Mouse (Mus musculus) hindbrain, embryonic 12.5 days (tissue): ENCODE data around the gene Fam120b. TPM values are rescaled to one million over a fixed set of nuclear protein-coding genes. Genes with fewer than 3 reads are reported as not detected.
A peak's percentile ranks its signal among the peaks of the same experiment; 100 is the strongest.
"Not testable (repeated sequence)": the region's sequence is repeated elsewhere in the genome, so short reads cannot be mapped to it uniquely, and the experiment has no call there.

Experiments used
- ATAC-seq: fragments of 200-750 bp; cut with Nextera tagmentation; 2 replicates; pipeline ENCODE4 v1.8.0; 2017; ENCODE audit warnings: moderate TSS enrichment; ENCODE audit not compliant: low FRiP score
- H3K27ac ChIP-seq: fragments of 300-500 bp; sonication (generic); 2 replicates; pipeline ENCODE4 v1.5.1; 2016; ENCODE audit warnings: mild to moderate bottlenecking
- H3K27me3 ChIP-seq: fragments of 300-500 bp; sonication (generic); 2 replicates; pipeline ENCODE4 v1.6.1; 2016; ENCODE audit warnings: mild to moderate bottlenecking
- H3K36me3 ChIP-seq: fragments of 300-500 bp; sonication (generic); 2 replicates; pipeline ENCODE4 v1.6.1; 2016; ENCODE audit warnings: mild to moderate bottlenecking
- H3K4me1 ChIP-seq: fragments of 300-500 bp; sonication (generic); 2 replicates; pipeline ENCODE4 v1.6.1; 2016
- H3K4me2 ChIP-seq: fragments of 300-500 bp; sonication (generic); replicated peaks from 2 replicates; pipeline ENCODE4 v1.6.1; 2016; ENCODE audit warnings: mild to moderate bottlenecking
- H3K4me3 ChIP-seq: fragments of 300-500 bp; sonication (generic); 2 replicates; pipeline ENCODE4 v1.5.1; 2016; ENCODE audit warnings: mild to moderate bottlenecking
- H3K9ac ChIP-seq: fragments of 300-500 bp; sonication (generic); 2 replicates; pipeline ENCODE4 v1.6.1; 2016; ENCODE audit warnings: mild to moderate bottlenecking, moderate library complexity
- H3K9me3 ChIP-seq: fragments of 300-500 bp; sonication (generic); replicated peaks from 2 replicates; pipeline ENCODE4 v1.6.1; 2016; ENCODE audit warnings: mild to moderate bottlenecking
- WGBS: fragments of 180-500 bp; shearing (Covaris S2); methylation state at CpG from one replicate; pipeline ENCODE4 v1.1.7; 2016; 5-methylcytosine and 5-hydroxymethylcytosine counted together
- polyA plus RNA-seq: library from polyadenylated mRNA; unstranded; fragments of >200 nt; fragmentation: Nextera tagmentation; extraction: Ambion mirVana; gene quantifications from 2 replicates; pipeline ENCODE4 v1.2.1, GENCODE M21; 2016

The Fam120b gene
- polyA plus RNA-seq, 1 experiment from 2014 or later: 41.6 TPM

GRCm38 (mm10) chr17:15447831-15448230 is 51.8 kb downstream of the Fam120b start:
- no peak overlapping the region for H3K27ac ChIP-seq
- H3K36me3 ChIP-seq: no peaks in the 10 kb centered on the region
- H3K4me1 ChIP-seq: no peaks in the 10 kb centered on the region
- no peak overlapping the region for H3K9ac ChIP-seq
- no peak overlapping the region for H3K4me2 ChIP-seq
- H3K9me3 ChIP-seq: no peaks in the 10 kb centered on the region
- ATAC-seq: no peak
- H3K4me3 ChIP-seq: no peak overlapping the region
- 0 out of 2 replicates have a peak, but pooled peaks cover 4% of the 10 kb centered on the region for H3K27me3 ChIP-seq
- 76% methylated on average over 5 of the region's 5 CpGs for WGBS

GRCm38 (mm10) chr17:15449144-15449543 is 53.1 kb downstream of the Fam120b start:
- not testable (repeated sequence) for ATAC-seq, H3K27me3 ChIP-seq, H3K4me2 ChIP-seq, H3K4me3 ChIP-seq, H3K36me3 ChIP-seq, H3K9ac ChIP-seq, H3K9me3 ChIP-seq, H3K4me1 ChIP-seq, H3K27ac ChIP-seq
- 74% methylated on average over 6 of the region's 6 CpGs for WGBS

- Histone ChIP-seq H3K9me3 (no peaks in the 10 kb centered on the region), H3K9ac (no peak overlapping the region), H3K4me3 (no peak overlapping the region), H3K27ac (no peak overlapping the region), H3K4me1 (no peaks in the 10 kb centered on the region), H3K4me2 (no peak overlapping the region), H3K27me3 (0 out of 2 replicates have a peak, but pooled peaks cover 4% of the 10 kb centered on the region), H3K36me3 (no peaks in the 10 kb centered on the region)
- 74% methylated on average over 3 of the region's 3 CpGs for WGBS
- no peak for ATAC-seq
These were observed 53.6 kb downstream of the Fam120b start for GRCm38 (mm10) chr17:15449606-15450005.

GRCm38 (mm10) chr17:15455203-15455602 is 59.2 kb downstream of the Fam120b start:
- Histone ChIP-seq H3K4me3 (no peak overlapping the region), H3K9ac (no peak overlapping the region), H3K4me2 (no peak overlapping the region), H3K27me3 (no peaks in the 10 kb centered on the region), H3K4me1 (no peaks in the 10 kb centered on the region), H3K9me3 (no peaks in the 10 kb centered on the region), H3K27ac (no peak overlapping the region), H3K36me3 (no peaks in the 10 kb centered on the region)
- no peak for ATAC-seq
- 75% methylated on average over 4 of the region's 4 CpGs for WGBS

GRCm38 (mm10) chr17:15456595-15456994 is 60.6 kb downstream of the Fam120b start:
- H3K4me3 ChIP-seq: no peak overlapping the region
- H3K36me3 ChIP-seq: peaks cover 1% of the 10 kb centered on the region; the same call in 1 of the 2 replicates
- WGBS: 95% methylated on average over 2 of the region's 2 CpGs
- no peaks in the 10 kb centered on the region for H3K9me3 ChIP-seq
- no peak overlapping the region for H3K9ac ChIP-seq
- H3K27me3 ChIP-seq: no peaks in the 10 kb centered on the region
- H3K4me1 ChIP-seq: no peaks in the 10 kb centered on the region
- ATAC-seq: no peak
- no peak overlapping the region for H3K4me2 ChIP-seq
- no peak overlapping the region for H3K27ac ChIP-seq

GRCm38 (mm10) chr17:15459761-15460160 is 63.8 kb downstream of the Fam120b start:
- Histone ChIP-seq H3K4me2 (no peak overlapping the region), H3K27ac (no peak overlapping the region), H3K27me3 (no peaks in the 10 kb centered on the region), H3K4me3 (no peak overlapping the region), H3K4me1 (no peaks in the 10 kb centered on the region), H3K9ac (no peak overlapping the region), H3K9me3 (no peaks in the 10 kb centered on the region), H3K36me3 (peaks cover 8% of the 10 kb centered on the region)
- WGBS: 84% methylated on average over 4 of the region's 4 CpGs
- no peak for ATAC-seq

GRCm38 (mm10) chr17:15461921-15462495 is 66.0 kb downstream of the Fam120b start:
- H3K4me3 ChIP-seq: no peak overlapping the region
- no peaks in the 10 kb centered on the region for H3K4me1 ChIP-seq
- no peaks in the 10 kb centered on the region for H3K27me3 ChIP-seq
- 94% methylated on average over 6 of the region's 6 CpGs for WGBS
- no peak overlapping the region for H3K9ac ChIP-seq
- no peaks in the 10 kb centered on the region for H3K9me3 ChIP-seq
- no peak for ATAC-seq
- no peak overlapping the region for H3K27ac ChIP-seq
- peaks cover 11% of the 10 kb centered on the region for H3K36me3 ChIP-seq
- no peak overlapping the region for H3K4me2 ChIP-seq

GRCm38 (mm10) chr17:15467669-15468068 is 71.7 kb downstream of the Fam120b start:
- H3K27me3 ChIP-seq: no peaks in the 10 kb centered on the region
- H3K27ac ChIP-seq: no peak overlapping the region
- 0 out of 2 replicates have a peak, but pooled peaks cover 2% of the 10 kb centered on the region for H3K4me1 ChIP-seq
- no peaks in the 10 kb centered on the region for H3K9me3 ChIP-seq
- H3K4me3 ChIP-seq: no peak overlapping the region
- WGBS: 27% methylated on average over 5 of the region's 5 CpGs
- H3K4me2 ChIP-seq: no peak overlapping the region
- no peak overlapping the region for H3K9ac ChIP-seq
- peaks cover 33% of the 10 kb centered on the region for H3K36me3 ChIP-seq
- ATAC-seq: 0 out of 2 replicates have a peak, but pooled peaks have one; percentile 26

GRCm38 (mm10) chr17:15472671-15473070 is 76.7 kb downstream of the Fam120b start:
- H3K4me2 ChIP-seq: no peak overlapping the region
- no peaks in the 10 kb centered on the region for H3K27me3 ChIP-seq
- no peak overlapping the region for H3K9ac ChIP-seq
- H3K36me3 ChIP-seq: peaks cover 78% of the 10 kb centered on the region
- no peaks in the 10 kb centered on the region for H3K9me3 ChIP-seq
- H3K27ac ChIP-seq: no peak overlapping the region
- no peak overlapping the region for H3K4me3 ChIP-seq
- H3K4me1 ChIP-seq: 0 out of 2 replicates have a peak, but pooled peaks cover 2% of the 10 kb centered on the region
- no peak for ATAC-seq
- WGBS: 90% methylated on average over 4 of the region's 4 CpGs

Other genes starting within 250 kb of the Fam120b start
- gene Dll1, start 19.3 kb upstream of the Fam120b start, polyA plus RNA-seq: 61.9 and 65.5 TPM in 2 replicates
- 219 and 233 TPM in 2 replicates for gene Psmb1, start 103.5 kb downstream of the Fam120b start, polyA plus RNA-seq
- 55.2 and 60.4 TPM in 2 replicates for gene Tbp, start 103.7 kb downstream of the Fam120b start, polyA plus RNA-seq
- 66.6 and 67.4 TPM in 2 replicates for gene Pdcd2, start 131.1 kb downstream of the Fam120b start, polyA plus RNA-seq
- gene Prdm9, start 168.2 kb downstream of the Fam120b start, polyA plus RNA-seq: 3.1 and 3.5 TPM in 2 replicates